Mouse (Mus musculus) hindbrain, embryonic 16.5 days (tissue): ENCODE measurements around the gene Sv2a. TPM values are rescaled to one million over a fixed set of nuclear protein-coding genes. Genes with fewer than 3 reads are reported as not detected.
A peak's percentile ranks its signal among the peaks of the same experiment; 100 is the strongest.
"Not testable (repeated sequence)": the region's sequence is repeated elsewhere in the genome, so short reads cannot be mapped to it uniquely, and the experiment has no call there.

ENCODE experiments used
- ATAC-seq: fragments of 200-750 bp; cut with Nextera tagmentation; 2 replicates; pipeline ENCODE4 v1.8.0; 2017; ENCODE audit warnings: moderate TSS enrichment, moderate library complexity
- H3K27ac ChIP-seq: fragments of 300-500 bp; sonication (generic); 2 replicates; pipeline ENCODE4 v1.5.1; 2014; ENCODE audit warnings: low read depth, mild to moderate bottlenecking, control low read depth, low read length, moderate library complexity
- H3K27me3 ChIP-seq: fragments of 300-500 bp; sonication (generic); replicated peaks from 2 replicates; pipeline ENCODE4 v1.6.1; 2014; ENCODE audit warnings: low read length; ENCODE audit not compliant: control insufficient read depth, insufficient read depth
- H3K36me3 ChIP-seq: fragments of 300-500 bp; sonication (generic); 2 replicates; pipeline ENCODE4 v1.6.1; 2014; ENCODE audit warnings: mild to moderate bottlenecking, low read length, moderate library complexity, mixed read lengths; ENCODE audit not compliant: control insufficient read depth, insufficient read depth
- H3K4me1 ChIP-seq: fragments of 300-500 bp; sonication (generic); 2 replicates; pipeline ENCODE4 v1.6.1; 2014; ENCODE audit warnings: low read depth, low read length; ENCODE audit not compliant: control insufficient read depth, insufficient read depth
- H3K4me2 ChIP-seq: fragments of 300-500 bp; sonication (generic); 2 replicates; pipeline ENCODE4 v1.6.1; 2014; ENCODE audit warnings: mild to moderate bottlenecking, low read length, control low read depth, moderate library complexity
- H3K4me3 ChIP-seq: fragments of 300-500 bp; sonication (generic); 2 replicates; pipeline ENCODE4 v1.5.1; 2014; ENCODE audit warnings: mild to moderate bottlenecking, low read length, control low read depth, moderate library complexity
- H3K9ac ChIP-seq: fragments of 300-500 bp; sonication (generic); 2 replicates; pipeline ENCODE4 v1.6.1; 2014; ENCODE audit warnings: low read depth, mild to moderate bottlenecking, control low read depth, low read length, moderate library complexity
- H3K9me3 ChIP-seq: fragments of 300-500 bp; sonication (generic); 2 replicates; pipeline ENCODE4 v1.6.1; 2014; ENCODE audit warnings: mild to moderate bottlenecking, low read length, moderate library complexity; ENCODE audit not compliant: control insufficient read depth
- WGBS: fragments of 180-500 bp; shearing (Covaris S2); extraction: QIAGEN DNeasy Blood & Tissue Kit; methylation state at CpG from one replicate; pipeline ENCODE4 v1.1.7; 2014; 5-methylcytosine and 5-hydroxymethylcytosine counted together
- polyA plus RNA-seq: library from polyadenylated mRNA; unstranded; fragments of >200 nt; fragmentation: Nextera tagmentation; extraction: Ambion mirVana; gene quantifications from 2 replicates; pipeline ENCODE4 v1.2.1, GENCODE M21; 2015

Gene Sv2a
- polyA plus RNA-seq, 1 experiment from 2014 or later: 135 TPM

- peaks cover 10% of the 10 kb centered on the region for H3K4me1 ChIP-seq
- H3K4me3 ChIP-seq: no peak overlapping the region
- no peak for ATAC-seq
- no peak overlapping the region for H3K27ac ChIP-seq
- no peaks in the 10 kb centered on the region for H3K27me3 ChIP-seq
- H3K9ac ChIP-seq: no peak overlapping the region
- no peaks in the 10 kb centered on the region for H3K9me3 ChIP-seq
- WGBS: 70% methylated on average over 12 of the region's 12 CpGs
- H3K4me2 ChIP-seq: no peak overlapping the region
- peaks cover 36% of the 10 kb centered on the region for H3K36me3 ChIP-seq
Observed at GRCm38 (mm10) chr3:96192977-96193376, 12.0 kb downstream of the Sv2a start.

GRCm38 (mm10) chr3:96194966-96195365 lies 14.0 kb downstream of the Sv2a start:
- Histone ChIP-seq H3K36me3 (peaks cover 24% of the 10 kb centered on the region), H3K9me3 (no peaks in the 10 kb centered on the region), H3K27ac (no peak overlapping the region), H3K4me2 (no peak overlapping the region), H3K27me3 (no peaks in the 10 kb centered on the region), H3K9ac (no peak overlapping the region), H3K4me1 (peaks cover 11% of the 10 kb centered on the region), H3K4me3 (no peak overlapping the region)
- 93% methylated on average over 10 of the region's 10 CpGs for WGBS
- ATAC-seq: no peak

- 95% methylated on average over 11 of the region's 11 CpGs for WGBS
Observed at GRCm38 (mm10) chr3:96195616-96196313, 14.8 kb downstream of the Sv2a start.

GRCm38 (mm10) chr3:96196437-96197128 lies 15.6 kb downstream of the Sv2a start:
- WGBS: 19% methylated on average over 27 of the region's 27 CpGs
- peaks cover 20% of the 10 kb centered on the region for H3K36me3 ChIP-seq
- peaks cover 11% of the 10 kb centered on the region for H3K4me1 ChIP-seq
- peak overlapping the region; percentile 95 for H3K4me2 ChIP-seq
- peak overlapping the region; percentile 88 for H3K9ac ChIP-seq
- H3K4me3 ChIP-seq: peak overlapping the region; percentile 74
- H3K9me3 ChIP-seq: no peaks in the 10 kb centered on the region
- peak overlapping the region; percentile 96 for H3K27ac ChIP-seq
- H3K27me3 ChIP-seq: no peaks in the 10 kb centered on the region
- ATAC-seq: peak; percentile 15

More at GRCm38 (mm10) chr3:96195616-96196313, 14.8 kb downstream of the Sv2a start:
- H3K27me3 ChIP-seq: no peaks in the 10 kb centered on the region
- no peaks in the 10 kb centered on the region for H3K9me3 ChIP-seq
- H3K27ac ChIP-seq: no peak overlapping the region
- no peak overlapping the region for H3K4me3 ChIP-seq
- peaks cover 11% of the 10 kb centered on the region for H3K4me1 ChIP-seq
- H3K9ac ChIP-seq: no peak overlapping the region
- H3K4me2 ChIP-seq: peak overlapping the region; percentile 95
- no peak for ATAC-seq
- H3K36me3 ChIP-seq: peaks cover 20% of the 10 kb centered on the region

- no peaks in the 10 kb centered on the region for H3K9me3 ChIP-seq
- H3K4me3 ChIP-seq: peak overlapping the region; percentile 74
- no peaks in the 10 kb centered on the region for H3K27me3 ChIP-seq
- peaks cover 11% of the 10 kb centered on the region for H3K4me1 ChIP-seq
- H3K27ac ChIP-seq: peak overlapping the region; percentile 96
- H3K4me2 ChIP-seq: peak overlapping the region; percentile 95
- ATAC-seq: peak; percentile 95
- H3K36me3 ChIP-seq: peaks cover 16% of the 10 kb centered on the region
- WGBS: under 1% methylated on average over 50 of the region's 50 CpGs
- H3K9ac ChIP-seq: peak overlapping the region; percentile 88
Observed at GRCm38 (mm10) chr3:96197129-96197749, 16.3 kb downstream of the Sv2a start.

- H3K9ac ChIP-seq: peak overlapping the region; percentile 51
- peak overlapping the region; percentile 95 for H3K4me2 ChIP-seq
- peak overlapping the region; percentile 74 for H3K4me3 ChIP-seq
- H3K36me3 ChIP-seq: peaks cover 15% of the 10 kb centered on the region
- ATAC-seq: peak; percentile 34
- H3K27me3 ChIP-seq: no peaks in the 10 kb centered on the region
- 3% methylated on average over 6 of the region's 6 CpGs for WGBS
- no peaks in the 10 kb centered on the region for H3K9me3 ChIP-seq
- peaks cover 11% of the 10 kb centered on the region for H3K4me1 ChIP-seq
- peak overlapping the region; percentile 19; the same call in 1 of the 2 replicates for H3K27ac ChIP-seq
Observed at GRCm38 (mm10) chr3:96198181-96198580, 17.2 kb downstream of the Sv2a start.

- WGBS: 36% methylated on average over 7 of the region's 8 CpGs
- H3K4me3 ChIP-seq: not testable (repeated sequence)
- H3K4me1 ChIP-seq: peaks cover 11% of the 10 kb centered on the region
Observed at GRCm38 (mm10) chr3:96198601-96199251, 17.8 kb downstream of the Sv2a start.

GRCm38 (mm10) chr3:96199731-96200130 lies 18.8 kb downstream of the Sv2a start:
- Histone ChIP-seq H3K27ac (no peak overlapping the region), H3K4me1 (peaks cover 11% of the 10 kb centered on the region), H3K4me3 (no peak overlapping the region), H3K36me3 (peaks cover under 1% of the 10 kb centered on the region; the same call in 1 of the 2 replicates), H3K9ac (no peak overlapping the region), H3K9me3 (no peaks in the 10 kb centered on the region), H3K27me3 (no peaks in the 10 kb centered on the region), H3K4me2 (no peak overlapping the region)
- no peak for ATAC-seq
- 79% methylated on average over 2 of the region's 2 CpGs for WGBS

More at GRCm38 (mm10) chr3:96198601-96199251, 17.8 kb downstream of the Sv2a start:
- H3K9me3 ChIP-seq, H3K27me3 ChIP-seq, H3K9ac ChIP-seq, ATAC-seq, H3K36me3 ChIP-seq: not testable (repeated sequence)
- 0 out of 2 replicates have a peak overlapping the region, but pooled peaks have one; percentile 48 for H3K27ac ChIP-seq
- H3K4me2 ChIP-seq: peak overlapping the region; percentile 95
